Mouse (Mus musculus) leukemia stem cell, adult 10-12 weeks (primary cell): ENCODE results near the gene Gm14124. TPM values are rescaled to one million over a fixed set of nuclear protein-coding genes. Genes with fewer than 3 reads are reported as not detected.

ENCODE experiments used
- polyA plus RNA-seq: library from polyadenylated mRNA; stranded (reverse); fragments of >175 nt; gene quantifications from 2 replicates; pipeline ENCODE4 v1.2.3, GENCODE M21; 2012; ENCODE audit warnings: low replicate concordance

The Gm14124 gene
- polyA plus RNA-seq, result not detected in 2 replicates

DNA sequence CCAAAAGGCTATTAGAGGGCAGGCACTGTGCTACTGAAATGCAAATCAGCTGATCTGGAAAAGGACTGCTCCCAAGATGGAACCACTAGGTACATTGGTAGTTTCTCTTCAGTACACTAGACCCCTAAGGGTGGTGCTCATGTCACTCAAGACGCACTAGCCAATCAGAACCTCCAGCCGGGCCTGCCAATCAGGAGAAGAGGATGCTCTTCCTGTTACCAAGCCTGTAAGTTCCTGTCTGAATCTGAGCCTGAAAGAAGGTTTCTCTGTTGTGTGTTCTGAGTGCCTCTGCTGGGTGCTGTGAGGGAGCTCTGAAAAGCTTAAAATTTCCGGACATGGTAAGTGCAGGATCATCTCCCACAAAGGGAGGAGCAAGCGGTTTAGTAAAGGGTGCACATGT, at the start of gene Gm14124:
Gene Gm14124, plus strand, starts transcription at position 227 of the 400 bp plus-strand sequence.

DNA sequence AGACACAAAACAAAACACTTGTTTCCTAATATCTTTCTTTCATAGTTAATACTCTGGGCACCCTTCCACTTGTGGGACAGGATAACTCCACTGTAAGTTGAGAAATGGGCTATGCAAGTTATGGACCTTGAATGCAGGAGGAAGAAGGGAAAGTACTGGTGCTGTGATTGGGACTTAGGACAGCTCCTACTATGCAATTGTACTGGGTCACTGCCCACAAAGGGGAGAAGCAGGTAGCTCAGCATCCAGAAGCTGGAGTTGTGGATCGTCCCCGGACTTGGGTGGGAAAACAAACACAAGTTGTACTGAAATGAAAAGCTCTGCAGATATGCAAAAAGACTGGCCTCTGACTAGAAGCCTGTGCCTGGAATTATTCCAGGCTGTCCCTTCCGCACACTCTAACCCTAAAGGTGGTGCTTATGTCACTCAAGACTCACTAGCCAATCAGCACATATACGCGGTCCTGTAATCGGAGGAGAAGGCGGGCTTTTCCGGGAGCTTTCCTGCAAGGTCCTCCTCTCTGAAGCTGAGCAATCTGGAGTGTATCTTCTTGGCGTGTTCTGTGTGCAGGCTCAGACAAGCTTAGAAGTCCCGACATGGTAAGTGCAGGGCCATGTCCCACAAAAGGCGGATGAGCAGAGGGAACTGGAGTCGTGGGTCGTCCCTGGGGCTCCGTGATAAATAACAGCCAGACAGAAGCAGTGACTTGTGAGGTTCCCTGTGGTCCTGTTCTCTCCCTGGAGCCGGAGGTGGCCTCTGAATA, 39.5 kb upstream of the Gm14124 start, which contains the start of gene Zfp937:
Gene Zfp937, plus strand, starts transcription at position 474 of the 763 bp plus-strand sequence.

DNA sequence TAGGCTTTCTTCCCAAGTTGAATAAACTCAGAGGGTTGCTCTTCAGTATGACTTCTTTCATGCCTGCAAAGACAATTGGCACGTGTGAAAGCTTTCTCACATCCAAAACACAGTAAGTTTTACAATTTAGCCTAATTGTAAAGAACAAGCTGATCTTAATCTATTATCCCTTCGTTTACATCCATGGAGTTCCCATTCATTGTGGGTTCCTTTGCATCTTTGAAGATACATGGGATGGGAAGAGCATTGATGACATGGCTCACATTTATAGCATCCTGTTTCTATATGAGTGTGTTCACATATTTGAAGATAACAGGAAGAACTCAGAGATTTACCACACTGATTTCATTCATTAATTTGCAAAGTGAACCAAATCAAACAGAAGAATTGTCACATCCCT, 1.8 kb upstream of the Gm14124 start, which contains the start of gene Gm21994:
Gene Gm21994, minus strand, starts transcription at position 101 of the 400 bp plus-strand sequence.

Other genes with a start within 250 kb of the Gm14124 start
- gene Zfp120, start 120.8 kb upstream of the Gm14124 start, polyA plus RNA-seq, result 0.15 TPM in 1 of 2 replicates, not detected in the other
- not detected in 2 replicates for gene Gm10770, start 77.8 kb upstream of the Gm14124 start, polyA plus RNA-seq
- gene Gm14139, start 75.8 kb upstream of the Gm14124 start, polyA plus RNA-seq, result not detected in 2 replicates
- not detected in 2 replicates for gene Zfp937, start 39.4 kb upstream of the Gm14124 start, polyA plus RNA-seq
- not detected in 2 replicates for gene Gm21994, start 1.9 kb upstream of the Gm14124 start, polyA plus RNA-seq
- gene Gm10130, start 66.2 kb downstream of the Gm14124 start, polyA plus RNA-seq, result not detected in 2 replicates
- not detected in 2 replicates for gene 3300002I08Rik, start 105.2 kb downstream of the Gm14124 start, polyA plus RNA-seq
- 0.06 TPM in 1 of 2 replicates, not detected in the other for gene Zfp442, start 194.0 kb downstream of the Gm14124 start, polyA plus RNA-seq
- not detected in 2 replicates for gene Zfp345, start 227.6 kb downstream of the Gm14124 start, polyA plus RNA-seq